Mouse (Mus musculus): Measurements from ENCODE around the gene Tm4sf4. TPM values are rescaled to one million over a fixed set of nuclear protein-coding genes. Genes with fewer than 3 reads are reported as not detected.

Gene Tm4sf4
- polyA plus RNA-seq, 1 experiment, result 0.12 TPM

DNA sequence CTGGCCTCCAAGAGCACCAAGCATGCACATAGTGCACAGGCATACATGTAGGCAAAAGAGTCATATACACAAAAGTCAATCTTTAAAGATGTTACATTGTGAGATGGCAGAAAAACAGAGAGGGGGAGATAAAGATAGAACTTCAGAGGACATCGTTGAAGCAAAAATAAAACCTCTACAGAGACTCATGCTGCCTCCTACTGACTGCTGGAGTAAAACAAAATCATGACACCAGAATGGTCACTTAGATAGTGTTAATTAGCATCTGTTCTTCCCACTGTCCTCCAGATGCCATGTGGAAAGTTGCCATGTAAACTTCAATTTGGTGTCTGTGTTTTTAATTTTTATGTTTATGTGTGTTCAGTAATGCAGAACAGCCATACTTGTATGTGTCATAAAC is 22.8 kb downstream of the Tm4sf4 start:
- no peak overlapping the region for H3K4me3 ChIP-seq (ENCODE audit: extremely low read depth, insufficient read depth, insufficient read length)
- H3K4me1 ChIP-seq (ENCODE audit: control insufficient read depth, insufficient read depth, insufficient read length), result no peaks in the 10 kb centered on the region
- H3K27me3 ChIP-seq (ENCODE audit: control insufficient read depth, insufficient read depth, low read length), result no peaks in the 10 kb centered on the region
- no peaks in the 10 kb centered on the region for H3K36me3 ChIP-seq (ENCODE audit: control insufficient read depth, insufficient read depth, low read length)
- TF ChIP-seq CTCF (IDR thresholded peaks at IDR 0.05; ENCODE audit: extremely low read depth, insufficient read depth, insufficient read length, insufficient replicate concordance) (no peak), POLR2A (IDR thresholded peaks at IDR 0.05; ENCODE audit: low read depth, low read length) (no peak)
- WGBS, result 33% methylated on average over 1 of the region's 1 CpGs
- H3K27ac ChIP-seq (ENCODE audit: insufficient read depth, low read length), result no peak overlapping the region
- no peak for DNase-seq (ENCODE audit: low read depth in 1 of 2, low spot score in 2 of 2)

DNA sequence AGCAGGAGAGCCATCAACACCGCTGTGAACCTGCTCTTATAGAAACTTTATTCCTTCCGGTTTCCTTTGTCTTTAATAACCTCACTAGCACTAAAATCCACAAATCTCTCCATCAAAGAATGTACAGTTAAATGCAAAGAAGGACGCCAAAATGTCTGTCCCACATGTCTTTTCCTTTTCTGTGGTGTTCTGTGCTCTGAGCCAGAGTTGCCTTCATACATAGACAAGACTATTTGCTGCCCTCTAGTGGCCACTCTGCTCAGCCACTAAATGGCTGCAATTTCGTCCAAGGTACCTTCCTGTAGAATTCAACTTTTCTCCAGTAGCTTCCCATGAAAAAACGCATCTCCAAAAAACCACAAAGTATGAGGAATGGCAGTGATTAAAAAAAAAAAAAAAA is 23.3 kb downstream of the Tm4sf4 start:
- Histone ChIP-seq H3K4me1 (ENCODE audit: control insufficient read depth, insufficient read depth, insufficient read length) (no peaks in the 10 kb centered on the region), H3K4me3 (ENCODE audit: extremely low read depth, insufficient read depth, insufficient read length) (no peak overlapping the region), H3K27me3 (ENCODE audit: control insufficient read depth, insufficient read depth, low read length) (no peaks in the 10 kb centered on the region), H3K27ac (ENCODE audit: insufficient read depth, low read length) (no peak overlapping the region), H3K36me3 (ENCODE audit: control insufficient read depth, insufficient read depth, low read length) (no peaks in the 10 kb centered on the region)
- TF ChIP-seq POLR2A (IDR thresholded peaks at IDR 0.05; ENCODE audit: low read depth, low read length) (no peak), CTCF (IDR thresholded peaks at IDR 0.05; ENCODE audit: extremely low read depth, insufficient read depth, insufficient read length, insufficient replicate concordance) (0 out of 2 replicates have a peak, but pooled peaks have one; percentile 13)
- 26% methylated on average over 5 of the region's 5 CpGs for WGBS
- DNase-seq (ENCODE audit: low read depth in 1 of 2, low spot score in 2 of 2), result no peak

DNA sequence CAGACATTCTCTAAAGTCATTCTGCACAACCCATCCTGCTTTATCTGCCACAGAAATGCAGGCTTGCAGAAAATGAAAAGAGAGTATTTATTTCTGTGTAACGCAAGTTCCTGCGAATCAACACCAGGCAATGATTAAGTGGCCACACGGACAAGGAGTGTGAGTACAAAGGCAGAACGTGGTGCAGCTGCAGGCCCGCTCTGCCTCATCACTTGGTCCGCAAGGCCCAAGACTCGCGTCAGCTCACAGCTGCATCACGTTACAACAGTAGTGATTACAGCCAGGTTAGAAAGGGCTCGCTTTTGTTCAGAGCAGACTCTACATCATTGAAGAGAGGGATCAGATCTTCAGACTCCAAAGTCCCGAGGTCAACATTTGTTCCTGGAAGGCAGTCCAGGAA is 33.5 kb downstream of the Tm4sf4 start:
- Histone ChIP-seq H3K4me1 (ENCODE audit: control insufficient read depth, insufficient read depth, insufficient read length) (no peaks in the 10 kb centered on the region), H3K27me3 (ENCODE audit: control insufficient read depth, insufficient read depth, low read length) (no peaks in the 10 kb centered on the region), H3K36me3 (ENCODE audit: control insufficient read depth, insufficient read depth, low read length) (no peaks in the 10 kb centered on the region), H3K4me3 (ENCODE audit: extremely low read depth, insufficient read depth, insufficient read length) (no peak overlapping the region), H3K27ac (ENCODE audit: insufficient read depth, low read length) (no peak overlapping the region)
- 87% methylated on average over 11 of the region's 11 CpGs for WGBS
- no peak for DNase-seq (ENCODE audit: low read depth in 1 of 2, low spot score in 2 of 2)
- TF ChIP-seq POLR2A (IDR thresholded peaks at IDR 0.05; ENCODE audit: low read depth, low read length) (no peak), CTCF (IDR thresholded peaks at IDR 0.05; ENCODE audit: extremely low read depth, insufficient read depth, insufficient read length, insufficient replicate concordance) (no peak)

DNA sequence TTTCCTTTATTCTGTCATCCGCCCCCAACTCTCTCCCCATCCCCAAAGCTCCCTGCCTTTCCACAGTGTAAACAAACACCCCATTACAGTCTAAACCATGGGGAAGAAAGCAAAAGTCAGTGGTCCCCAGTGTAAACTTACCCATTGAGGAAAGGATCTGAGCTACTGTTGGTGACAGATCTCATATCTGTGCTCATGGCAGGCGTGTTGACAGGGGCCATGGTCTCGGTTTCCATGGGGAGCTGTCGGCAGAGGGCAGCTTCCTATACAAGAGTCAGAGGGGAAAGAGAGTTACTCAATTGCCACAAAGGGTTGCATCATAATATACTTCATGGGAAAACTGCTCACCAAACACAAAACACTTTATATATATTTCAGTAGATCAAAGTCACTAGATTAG is 38.2 kb downstream of the Tm4sf4 start:
- Histone ChIP-seq H3K4me1 (ENCODE audit: control insufficient read depth, insufficient read depth, insufficient read length) (no peaks in the 10 kb centered on the region), H3K27ac (ENCODE audit: insufficient read depth, low read length) (no peak overlapping the region), H3K36me3 (ENCODE audit: control insufficient read depth, insufficient read depth, low read length) (no peaks in the 10 kb centered on the region), H3K27me3 (ENCODE audit: control insufficient read depth, insufficient read depth, low read length) (no peaks in the 10 kb centered on the region), H3K4me3 (ENCODE audit: extremely low read depth, insufficient read depth, insufficient read length) (no peak overlapping the region)
- no peak for TF ChIP-seq POLR2A (IDR thresholded peaks at IDR 0.05; ENCODE audit: low read depth, low read length)
- no peak for TF ChIP-seq CTCF (IDR thresholded peaks at IDR 0.05; ENCODE audit: extremely low read depth, insufficient read depth, insufficient read length, insufficient replicate concordance)
- DNase-seq (ENCODE audit: low read depth in 1 of 2, low spot score in 2 of 2), result no peak
- 83% methylated on average over 4 of the region's 4 CpGs for WGBS

DNA sequence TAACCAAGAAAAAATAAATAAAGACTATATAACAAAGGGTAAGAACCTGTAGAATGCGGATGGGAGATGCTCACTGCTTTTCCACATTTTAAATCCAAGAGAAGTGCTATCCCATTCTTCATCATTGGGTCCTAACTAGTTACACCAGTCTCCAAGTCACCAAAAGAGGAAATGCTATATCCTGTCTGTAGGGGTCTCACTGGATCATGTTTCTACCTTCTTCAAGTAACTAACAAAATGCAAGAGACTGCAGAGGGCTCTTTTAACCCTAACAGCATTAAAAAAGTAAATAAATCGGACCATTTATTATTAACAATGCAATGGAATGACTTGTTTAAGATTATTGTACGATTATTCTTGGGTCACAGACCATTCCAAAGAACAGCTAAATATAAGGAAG is 41.2 kb downstream of the Tm4sf4 start:
- Histone ChIP-seq H3K27me3 (ENCODE audit: control insufficient read depth, insufficient read depth, low read length) (no peaks in the 10 kb centered on the region), H3K27ac (ENCODE audit: insufficient read depth, low read length) (no peak overlapping the region), H3K4me1 (ENCODE audit: control insufficient read depth, insufficient read depth, insufficient read length) (no peaks in the 10 kb centered on the region), H3K4me3 (ENCODE audit: extremely low read depth, insufficient read depth, insufficient read length) (no peak overlapping the region), H3K36me3 (ENCODE audit: control insufficient read depth, insufficient read depth, low read length) (no peaks in the 10 kb centered on the region)
- WGBS, result 75% methylated on average over 3 of the region's 3 CpGs
- no peak for TF ChIP-seq CTCF (IDR thresholded peaks at IDR 0.05; ENCODE audit: extremely low read depth, insufficient read depth, insufficient read length, insufficient replicate concordance)
- no peak for TF ChIP-seq POLR2A (IDR thresholded peaks at IDR 0.05; ENCODE audit: low read depth, low read length)
- DNase-seq (ENCODE audit: low read depth in 1 of 2, low spot score in 2 of 2), result no peak

DNA sequence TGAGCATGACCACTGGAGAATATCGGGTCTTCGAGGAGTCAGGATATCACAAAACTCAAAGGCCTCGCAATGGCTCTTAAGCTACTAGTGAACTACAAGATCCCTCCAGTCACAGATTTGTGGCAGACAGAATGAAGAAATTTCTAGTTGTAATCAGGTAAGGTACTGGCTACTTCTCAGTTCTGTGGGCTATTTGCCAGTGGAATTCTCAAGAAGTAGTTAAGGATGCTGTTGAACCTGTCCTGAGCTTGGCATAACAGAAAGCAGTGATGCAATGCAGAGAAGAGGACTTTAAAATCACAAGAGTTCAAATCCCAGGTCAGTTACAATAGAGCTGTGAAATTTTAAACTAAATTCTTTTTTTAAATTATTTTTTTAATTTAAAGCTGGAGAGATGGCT is 44.2 kb downstream of the Tm4sf4 start:
- no peaks in the 10 kb centered on the region for H3K4me1 ChIP-seq (ENCODE audit: control insufficient read depth, insufficient read depth, insufficient read length)
- no peaks in the 10 kb centered on the region for H3K27me3 ChIP-seq (ENCODE audit: control insufficient read depth, insufficient read depth, low read length)
- H3K36me3 ChIP-seq (ENCODE audit: control insufficient read depth, insufficient read depth, low read length), result no peaks in the 10 kb centered on the region
- no peak overlapping the region for H3K27ac ChIP-seq (ENCODE audit: insufficient read depth, low read length)
- 94% methylated on average over 3 of the region's 3 CpGs for WGBS
- DNase-seq (ENCODE audit: low read depth in 1 of 2, low spot score in 2 of 2), result no peak
- no peak for TF ChIP-seq POLR2A (IDR thresholded peaks at IDR 0.05; ENCODE audit: low read depth, low read length)
- no peak for TF ChIP-seq CTCF (IDR thresholded peaks at IDR 0.05; ENCODE audit: extremely low read depth, insufficient read depth, insufficient read length, insufficient replicate concordance)
- H3K4me3 ChIP-seq (ENCODE audit: extremely low read depth, insufficient read depth, insufficient read length), result no peak overlapping the region

DNA sequence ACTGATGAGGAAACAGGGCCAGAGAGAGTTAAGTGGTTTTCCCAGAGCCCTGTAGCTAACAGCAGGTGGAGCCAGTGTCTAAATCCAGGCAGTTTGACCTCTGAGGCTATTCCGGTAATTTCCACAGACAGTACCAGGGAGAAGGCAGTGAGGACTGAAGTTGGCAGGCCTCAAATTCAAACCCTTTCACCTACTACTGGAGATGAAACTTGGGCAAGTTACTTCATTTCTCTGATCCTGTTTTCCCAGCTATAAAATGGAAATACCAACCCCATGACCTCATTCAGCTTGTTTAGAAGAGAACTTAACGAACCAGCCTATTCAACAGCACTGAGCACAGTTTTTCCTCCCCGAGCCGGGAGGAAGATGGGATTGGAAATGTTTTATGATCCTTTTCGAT is 45.2 kb downstream of the Tm4sf4 start:
- DNase-seq (ENCODE audit: low read depth in 1 of 2, low spot score in 2 of 2), result no peak
- Histone ChIP-seq H3K27ac (ENCODE audit: insufficient read depth, low read length) (no peak overlapping the region), H3K4me1 (ENCODE audit: control insufficient read depth, insufficient read depth, insufficient read length) (no peaks in the 10 kb centered on the region), H3K36me3 (ENCODE audit: control insufficient read depth, insufficient read depth, low read length) (no peaks in the 10 kb centered on the region), H3K4me3 (ENCODE audit: extremely low read depth, insufficient read depth, insufficient read length) (no peak overlapping the region), H3K27me3 (ENCODE audit: control insufficient read depth, insufficient read depth, low read length) (no peaks in the 10 kb centered on the region)
- 38% methylated on average over 5 of the region's 5 CpGs for WGBS
- no peak for TF ChIP-seq POLR2A (IDR thresholded peaks at IDR 0.05; ENCODE audit: low read depth, low read length)
- TF ChIP-seq CTCF (IDR thresholded peaks at IDR 0.05; ENCODE audit: extremely low read depth, insufficient read depth, insufficient read length, insufficient replicate concordance), result no peak
